Mouse (Mus musculus) bone marrow macrophage, adult 2 months (primary cell): ENCODE measurements around the gene Gm48552.

ENCODE experiments used
- CTCF ChIP-seq: IDR thresholded peaks from 2 replicates; pipeline ENCODE4 v1.5.1; 2012; ENCODE audit warnings: low read depth, mild to moderate bottlenecking, low read length, moderate library complexity
- POLR2A ChIP-seq: IDR thresholded peaks from 2 replicates; pipeline ENCODE4 v1.6.1; 2012; ENCODE audit warnings: mild to moderate bottlenecking, low read depth, low read length, borderline replicate concordance

GRCm38 (mm10) chr10:81405588-81406201 lies 16.9 kb downstream of the Gm48552 start:
- TF ChIP-seq CTCF (peak; percentile 96), POLR2A (no peak)
